Mouse (Mus musculus): Measurements from ENCODE around the gene Tarsl2. TPM values are rescaled to one million over a fixed set of nuclear protein-coding genes. Genes with fewer than 3 reads are reported as not detected.

Gene Tarsl2
- total and polyA plus RNA-seq, 3 experiments, result 3.3 to 4.2 (median 4.0) TPM

- Histone ChIP-seq H3K9ac (ENCODE audit: insufficient read depth, low read depth) (no peak overlapping the region), H3K27ac (ENCODE audit: insufficient read depth, low read depth) (no peak overlapping the region), H3K9me3 (replicated peaks; ENCODE audit: low read length) (no peaks in the 10 kb centered on the region), H3K4me3 (replicated peaks in 1 of 3; ENCODE audit: low read depth in 2 of 3, low read length in 2 of 3, poor library complexity in 1 of 3) (no peak overlapping the region), H3K4me1 (ENCODE audit: control insufficient read depth in 1 of 2, insufficient read depth in 2 of 2) (no peaks in the 10 kb centered on the region), H3K79me2 (replicated peaks; ENCODE audit: control insufficient read depth, extremely low read depth, insufficient read depth, poor library complexity, severe bottlenecking) (no peaks in the 10 kb centered on the region), H3K4me2 (ENCODE audit: insufficient read depth, low read depth, poor library complexity, severe bottlenecking) (no peak overlapping the region), H3K36me3 (replicated peaks in 1 of 2; ENCODE audit: control insufficient read depth in 1 of 2, insufficient read depth in 1 of 2, low read length in 1 of 2) (no peaks in the 10 kb centered on the region), H3K27me3 (replicated peaks) (peaks cover 51% of the 10 kb centered on the region)
- in situ Hi-C loops (cut with MboI; ENCODE audit: low pct_ligation_motif_present, low pct_unique_long_range_greater_than_20kb, low sequenced_read_pairs), result no loop called here
- no peak for TF ChIP-seq HCFC1 (IDR thresholded peaks at IDR 0.05; ENCODE audit: low read depth, low read length)
- TF ChIP-seq MEF2A (IDR thresholded peaks at IDR 0.05; ENCODE audit: borderline replicate concordance, low read depth, low read length), result no peak
- no peak for TF ChIP-seq MYC (IDR thresholded peaks at IDR 0.05; ENCODE audit: low read depth, low read length)
- TF ChIP-seq POLR2A (IDR thresholded peaks at IDR 0.05; ENCODE audit: low read depth, low read length), result no peak
- TF ChIP-seq SMC3 (IDR thresholded peaks at IDR 0.05; ENCODE audit: low read depth, low read length), result no peak
- TF ChIP-seq E2F4 (IDR thresholded peaks at IDR 0.05; ENCODE audit: insufficient replicate concordance, low read depth, low read length), result no peak
- TF ChIP-seq MAFK (IDR thresholded peaks at IDR 0.05; ENCODE audit: insufficient replicate concordance, low read length), result no peak
- TF ChIP-seq CTCF (conservative IDR thresholded peaks at IDR 0.05 in 1 of 2, IDR thresholded peaks at IDR 0.05 in 1 of 2; ENCODE audit: low read depth in 2 of 2, low read length in 2 of 2), result no peak
- no peak for TF ChIP-seq KAT2A (IDR thresholded peaks at IDR 0.05; ENCODE audit: insufficient replicate concordance, low read length)
- no peak for TF ChIP-seq NELFE (IDR thresholded peaks at IDR 0.05; ENCODE audit: low read depth, low read length)
- no peak for TF ChIP-seq CHD2 (IDR thresholded peaks at IDR 0.05; ENCODE audit: low read length)
- TF ChIP-seq ZNF384 (IDR thresholded peaks at IDR 0.05; ENCODE audit: low read depth, low read length), result no peak
- TF ChIP-seq ELF1 (IDR thresholded peaks at IDR 0.05; ENCODE audit: low read depth, low read length), result no peak
- no peak for TF ChIP-seq MXI1 (IDR thresholded peaks at IDR 0.05; ENCODE audit: low read depth, low read length)
- no peak for TF ChIP-seq TBP (conservative IDR thresholded peaks at IDR 0.05; ENCODE audit: low read depth, low read length)
- dilution Hi-C loops (cut with MboI; ENCODE audit: extremely low pct_ligation_motif_present, extremely low pct_unique_long_range_greater_than_20kb, low sequenced_read_pairs), result no loop called here
- DNase-seq (ENCODE audit: extremely low read depth), result no peak
Measured at GRCm38 (mm10) chr7:65610171-65610570, 34.5 kb upstream of the Tarsl2 start.

- H3K4me3 ChIP-seq (replicated peaks in 1 of 3; ENCODE audit: low read depth in 2 of 3, low read length in 2 of 3, poor library complexity in 1 of 3), result no peak overlapping the region
- H3K79me2 ChIP-seq (replicated peaks; ENCODE audit: control insufficient read depth, extremely low read depth, insufficient read depth, poor library complexity, severe bottlenecking), result no peaks in the 10 kb centered on the region
- no peaks in the 10 kb centered on the region for H3K9me3 ChIP-seq (replicated peaks; ENCODE audit: low read length)
- H3K27ac ChIP-seq (ENCODE audit: insufficient read depth, low read depth), result no peak overlapping the region
- no peak for TF ChIP-seq TBP (conservative IDR thresholded peaks at IDR 0.05; ENCODE audit: low read depth, low read length)
- TF ChIP-seq ZC3H11A (IDR thresholded peaks at IDR 0.05; ENCODE audit: low read depth, low read length), result no peak
- no peak for TF ChIP-seq CHD2 (IDR thresholded peaks at IDR 0.05; ENCODE audit: low read length)
- no peak for TF ChIP-seq HCFC1 (IDR thresholded peaks at IDR 0.05; ENCODE audit: low read depth, low read length)
- TF ChIP-seq SMC3 (IDR thresholded peaks at IDR 0.05; ENCODE audit: low read depth, low read length), result no peak
- TF ChIP-seq POLR2A (IDR thresholded peaks at IDR 0.05; ENCODE audit: low read depth, low read length), result no peak
- TF ChIP-seq CHD1 (IDR thresholded peaks at IDR 0.05; ENCODE audit: low read depth, low read length), result no peak
- TF ChIP-seq USF1 (IDR thresholded peaks at IDR 0.05; ENCODE audit: low read depth, low read length), result no peak
- no peak for TF ChIP-seq MAZ (IDR thresholded peaks at IDR 0.05; ENCODE audit: low read depth, low read length)
- TF ChIP-seq RCOR1 (conservative IDR thresholded peaks at IDR 0.05; ENCODE audit: low read depth, low read length), result no peak
- dilution Hi-C loops (cut with MboI; ENCODE audit: extremely low pct_ligation_motif_present, extremely low pct_unique_long_range_greater_than_20kb, low sequenced_read_pairs), result no loop called here
- H3K36me3 ChIP-seq (replicated peaks in 1 of 2; ENCODE audit: control insufficient read depth in 1 of 2, insufficient read depth in 1 of 2, low read length in 1 of 2), result no peaks in the 10 kb centered on the region
- no peak for DNase-seq (ENCODE audit: extremely low read depth)
- peaks cover 52% of the 10 kb centered on the region for H3K27me3 ChIP-seq (replicated peaks)
- H3K9ac ChIP-seq (ENCODE audit: insufficient read depth, low read depth), result no peak overlapping the region
- H3K4me1 ChIP-seq (ENCODE audit: control insufficient read depth in 1 of 2, insufficient read depth in 2 of 2), result no peaks in the 10 kb centered on the region
- in situ Hi-C loops (cut with MboI; ENCODE audit: low pct_ligation_motif_present, low pct_unique_long_range_greater_than_20kb, low sequenced_read_pairs), result no loop called here
- H3K4me2 ChIP-seq (ENCODE audit: insufficient read depth, low read depth, poor library complexity, severe bottlenecking), result no peak overlapping the region
Measured at GRCm38 (mm10) chr7:65610673-65611072, 34.0 kb upstream of the Tarsl2 start.

Measured in CH12.LX (cell line).